ENCODE assay signal across 8 mouse cellular contexts in genomic region chr2:167129608-167129955, GRCm38 (mm10).
DNase-seq lines count a peak whose midpoint lies in the region; ATAC-seq lines count a peak whose summit lies in the region.

No protein-coding gene starts in this region.

- H3K27ac ChIP-seq in hindbrain, embryonic 11.5 days (ENCODE audit: low read depth, low read length): no peak overlapping the region
- H3K27ac ChIP-seq in liver, embryonic 12.5 days: peak overlapping the region; percentile 42; the same call in 1 of the 2 replicates

- no peaks in the 10 kb centered on the region for H3K9me3 ChIP-seq in hindbrain, embryonic 11.5 days (ENCODE audit: control insufficient read depth, low read length)
- H3K9me3 ChIP-seq in liver, embryonic 12.5 days (replicated peaks): no peaks in the 10 kb centered on the region

- no peak overlapping the region for H3K4me3 ChIP-seq in hindbrain, embryonic 11.5 days (ENCODE audit: low read depth, low read length)
- peak overlapping the region; percentile 29 for H3K4me3 ChIP-seq in liver, embryonic 12.5 days

- no peaks in the 10 kb centered on the region for H3K27me3 ChIP-seq in hindbrain, embryonic 11.5 days (ENCODE audit: control insufficient read depth, insufficient read depth, low read length)
- peaks cover 71% of the 10 kb centered on the region for H3K27me3 ChIP-seq in liver, embryonic 12.5 days (replicated peaks)

- peaks cover 5% of the 10 kb centered on the region for H3K4me1 ChIP-seq in hindbrain, embryonic 11.5 days (replicated peaks; ENCODE audit: control insufficient read depth, insufficient read depth, low read length)
- H3K4me1 ChIP-seq in liver, embryonic 12.5 days: peaks cover 17% of the 10 kb centered on the region

- H3K9ac ChIP-seq in hindbrain, embryonic 11.5 days (ENCODE audit: low read depth, low read length): no peak overlapping the region
- H3K9ac ChIP-seq in liver, embryonic 12.5 days: no peak overlapping the region

- WGBS in hindbrain, embryonic 11.5 days: 16% methylated on average over 9 of the region's 9 CpGs
- 26% methylated on average over 9 of the region's 9 CpGs for WGBS in liver, embryonic 12.5 days (ENCODE audit: insufficient replicate concordance)

- ATAC-seq in hindbrain, embryonic 11.5 days (ENCODE audit: low FRiP score): no peak
- ATAC-seq in liver, embryonic 12.5 days: no peak
- no peak for ATAC-seq in inflammation-experienced regulatory T-cells, adult 6 months

- 0 out of 2 replicates have a peak overlapping the region, but pooled peaks have one; percentile 18 for H3K4me2 ChIP-seq in hindbrain, embryonic 11.5 days (replicated peaks; ENCODE audit: low read depth, low read length)
- H3K4me2 ChIP-seq in liver, embryonic 12.5 days: peak overlapping the region; percentile 52

- DNase-seq in urinary bladder, postnatal 4 days (ENCODE audit: low spot score in 2 of 2): peak; percentile 71 to 77
- no peak for DNase-seq in urinary bladder, postnatal 10 days (ENCODE audit: low spot score)
- peak; percentile 16 for DNase-seq in hindbrain, embryonic 11.5 days (ENCODE audit: low spot score)
- DNase-seq in neural tube, embryonic 10.5 days (ENCODE audit: extremely low spot score, low spot score): peak; percentile 47
- DNase-seq in cerebellum, adult 9-10 months: no peak
- no peak for DNase-seq in urinary bladder, adult 2 months (ENCODE audit: low spot score)

- no peaks in the 10 kb centered on the region for H3K36me3 ChIP-seq in hindbrain, embryonic 11.5 days (ENCODE audit: control insufficient read depth, insufficient read depth, low read length)
- H3K36me3 ChIP-seq in liver, embryonic 12.5 days: no peaks in the 10 kb centered on the region

Comparison
In these comparisons a context has a peak if more than half of its experiments do, and no peak if none do; other contexts are left out.
1. DNase-seq: peak in urinary bladder, postnatal 4 days (2 of 2), hindbrain, embryonic 11.5 days (single experiment) and neural tube, embryonic 10.5 days (single experiment); none in urinary bladder, postnatal 10 days (single experiment), cerebellum, adult 9-10 months (single experiment) and urinary bladder, adult 2 months (single experiment).